Mouse (Mus musculus): ENCODE data around the gene Npy1r. TPM values are rescaled to one million over a fixed set of nuclear protein-coding genes. Genes with fewer than 3 reads are reported as not detected.

The Npy1r gene
- polyA plus RNA-seq, 1 experiment: 3.1 TPM

DNA sequence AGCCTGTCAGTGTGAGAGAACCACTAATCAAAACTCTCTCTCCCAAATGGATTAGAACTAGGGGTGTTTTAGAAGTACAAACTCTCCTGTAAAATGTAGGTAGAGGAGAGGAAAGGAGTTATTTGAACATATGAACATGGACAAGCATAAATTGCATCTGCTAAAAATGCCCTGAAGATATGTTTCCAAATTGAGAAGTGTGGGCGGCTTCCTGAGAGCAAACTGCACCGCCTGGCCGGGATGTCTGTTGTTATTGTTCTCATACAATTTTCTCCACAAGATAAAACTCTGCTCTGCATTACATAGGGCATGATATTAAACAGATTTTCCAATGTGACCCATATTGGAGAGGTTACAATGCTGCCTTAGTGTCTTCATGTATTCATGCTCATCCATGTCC is 48.6 kb downstream of the Npy1r start:
- H3K4me3 ChIP-seq (ENCODE audit: extremely low read depth, insufficient read depth, insufficient read length): no peak overlapping the region
- H3K27ac ChIP-seq (ENCODE audit: insufficient read depth, low read length): no peak overlapping the region
- WGBS: 83% methylated on average over 3 of the region's 3 CpGs
- TF ChIP-seq POLR2A (IDR thresholded peaks at IDR 0.05; ENCODE audit: low read depth, low read length): no peak
- TF ChIP-seq CTCF (IDR thresholded peaks at IDR 0.05; ENCODE audit: extremely low read depth, insufficient read depth, insufficient read length, insufficient replicate concordance): no peak
- no peaks in the 10 kb centered on the region for H3K36me3 ChIP-seq (ENCODE audit: control insufficient read depth, insufficient read depth, low read length)
- DNase-seq (ENCODE audit: low read depth in 1 of 2, low spot score in 2 of 2): no peak
- H3K27me3 ChIP-seq (ENCODE audit: control insufficient read depth, insufficient read depth, low read length): no peaks in the 10 kb centered on the region
- no peaks in the 10 kb centered on the region for H3K4me1 ChIP-seq (ENCODE audit: control insufficient read depth, insufficient read depth, insufficient read length)

DNA sequence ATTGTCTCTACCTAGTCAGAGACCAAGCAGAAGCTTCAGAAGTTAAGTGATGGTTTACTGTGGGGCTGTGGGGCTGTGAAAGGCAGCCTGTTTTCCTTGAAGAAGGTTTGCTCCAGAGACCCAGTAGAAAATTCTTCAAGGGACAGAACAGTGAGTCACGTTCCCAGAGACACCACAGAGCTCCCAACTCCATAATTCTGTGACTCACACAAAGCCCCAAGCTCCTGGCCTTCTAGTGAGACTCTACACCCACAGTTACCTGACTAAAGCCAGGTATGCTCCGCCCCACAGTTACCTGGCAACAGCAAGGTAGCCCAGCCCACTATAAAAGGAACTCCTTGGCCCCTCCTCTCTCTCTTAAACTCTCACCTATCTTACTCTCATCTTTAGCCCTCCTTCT is 54.6 kb downstream of the Npy1r start:
- 58% methylated on average over 2 of the region's 2 CpGs for WGBS
- Histone ChIP-seq H3K4me3 (ENCODE audit: extremely low read depth, insufficient read depth, insufficient read length) (no peak overlapping the region), H3K4me1 (ENCODE audit: control insufficient read depth, insufficient read depth, insufficient read length) (no peaks in the 10 kb centered on the region), H3K27me3 (ENCODE audit: control insufficient read depth, insufficient read depth, low read length) (no peaks in the 10 kb centered on the region), H3K27ac (ENCODE audit: insufficient read depth, low read length) (no peak overlapping the region), H3K36me3 (ENCODE audit: control insufficient read depth, insufficient read depth, low read length) (no peaks in the 10 kb centered on the region)
- no peak for DNase-seq (ENCODE audit: low read depth in 1 of 2, low spot score in 2 of 2)
- TF ChIP-seq CTCF (IDR thresholded peaks at IDR 0.05; ENCODE audit: extremely low read depth, insufficient read depth, insufficient read length, insufficient replicate concordance): no peak
- no peak for TF ChIP-seq POLR2A (IDR thresholded peaks at IDR 0.05; ENCODE audit: low read depth, low read length)

DNA sequence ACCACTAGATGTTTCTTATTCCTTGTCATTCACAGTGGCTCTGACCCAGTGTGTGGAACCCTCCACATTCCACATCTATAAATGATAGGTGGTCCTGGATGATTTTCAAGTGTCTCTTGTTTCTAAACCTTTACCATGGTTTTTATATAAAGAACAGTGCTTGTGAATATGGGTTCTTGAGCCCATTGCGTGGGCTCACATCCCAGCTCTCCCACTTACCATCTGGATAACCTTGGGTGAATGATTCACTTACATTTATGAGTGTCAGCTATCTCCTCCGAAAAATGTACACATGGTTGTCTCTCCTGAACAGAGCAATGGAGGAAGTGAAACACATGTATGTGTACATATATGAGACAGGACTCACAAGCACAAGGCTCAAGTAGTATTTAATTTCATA is 59.2 kb downstream of the Npy1r start:
- Histone ChIP-seq H3K27ac (ENCODE audit: insufficient read depth, low read length) (no peak overlapping the region), H3K27me3 (ENCODE audit: control insufficient read depth, insufficient read depth, low read length) (no peaks in the 10 kb centered on the region), H3K36me3 (ENCODE audit: control insufficient read depth, insufficient read depth, low read length) (no peaks in the 10 kb centered on the region), H3K4me1 (ENCODE audit: control insufficient read depth, insufficient read depth, insufficient read length) (no peaks in the 10 kb centered on the region), H3K4me3 (ENCODE audit: extremely low read depth, insufficient read depth, insufficient read length) (no peak overlapping the region)
- 82% methylated on average over 2 of the region's 2 CpGs for WGBS
- TF ChIP-seq CTCF (IDR thresholded peaks at IDR 0.05; ENCODE audit: extremely low read depth, insufficient read depth, insufficient read length, insufficient replicate concordance) (no peak), POLR2A (IDR thresholded peaks at IDR 0.05; ENCODE audit: low read depth, low read length) (no peak)
- no peak for DNase-seq (ENCODE audit: low read depth in 1 of 2, low spot score in 2 of 2)

Other genes with a start within 250 kb of the Npy1r start
- 0.94 and 1.3 TPM in 2 replicates for gene Tma16, start 210.7 kb upstream of the Npy1r start, polyA plus RNA-seq (2012; rRNA removed)
- gene Tktl2, start 185.4 kb upstream of the Npy1r start, polyA plus RNA-seq (2012; rRNA removed): not detected in 2 replicates
- gene Npy5r, start 9.1 kb upstream of the Npy1r start, polyA plus RNA-seq (2012; rRNA removed): not detected in 2 replicates
- 2.5 and 3.8 TPM in 2 replicates for gene Naf1, start 163.0 kb downstream of the Npy1r start, polyA plus RNA-seq (2012; rRNA removed)